Mouse (Mus musculus) MEL (cell line): ENCODE results near the gene Vcp. TPM values are rescaled to one million over a fixed set of nuclear protein-coding genes. Genes with fewer than 3 reads are reported as not detected.

Experiments
- DNase-seq: peaks from one replicate; pipeline ENCODE4 v3.0.0; 2011; ENCODE audit warnings: low read depth, low spot score
- H3K27ac ChIP-seq: 2 replicates; pipeline ENCODE4 v1.5.1; 2012; ENCODE audit warnings: low read depth, mild to moderate bottlenecking, control low read depth, low read length, moderate library complexity; ENCODE audit not compliant: control insufficient read depth
- H3K27me3 ChIP-seq, 2 experiments: fragments of 150-350 bp in 1 of 2; sonication (generic) in 1 of 2; 2 replicates each; pipeline ENCODE4 v1.6.1; 2012; ENCODE audit warnings: low read length in 2 of 2, mild to moderate bottlenecking in 2 of 2, improper control_type of control experiment in 1 of 2, moderate library complexity in 1 of 2; ENCODE audit not compliant: insufficient read depth in 2 of 2, control insufficient read depth in 1 of 2
- H3K36me3 ChIP-seq, 2 experiments: 2 replicates each; pipeline ENCODE4 v1.6.1; 2012 to 2014; ENCODE audit warnings: low read length in 2 of 2, improper control_type of control experiment in 1 of 2, inconsistent platforms in 1 of 2, mild to moderate bottlenecking in 1 of 2; ENCODE audit not compliant: insufficient read depth in 2 of 2, control insufficient read depth in 1 of 2
- H3K4me1 ChIP-seq, 2 experiments: fragments of 150-350 bp in 1 of 2; sonication (generic) in 1 of 2; 2 replicates each; pipeline ENCODE4 v1.6.1; 2012; ENCODE audit warnings: low read length in 2 of 2, improper control_type of control experiment in 1 of 2, mild to moderate bottlenecking in 1 of 2; ENCODE audit not compliant: insufficient read depth in 2 of 2, control insufficient read depth in 1 of 2
- H3K4me3 ChIP-seq, 2 experiments: fragments of 150-350 bp in 1 of 2; sonication (generic) in 1 of 2; 2 replicates each; pipeline ENCODE4 v1.5.1; 2012; ENCODE audit warnings: low read depth in 2 of 2, low read length in 2 of 2, mild to moderate bottlenecking in 2 of 2, moderate library complexity in 2 of 2, control low read depth in 1 of 2, improper control_type of control experiment in 1 of 2; ENCODE audit not compliant: control insufficient read depth in 1 of 2, insufficient read depth in 1 of 2
- H3K79me2 ChIP-seq: 2 replicates; pipeline ENCODE4 v1.6.1; 2012; ENCODE audit warnings: mild to moderate bottlenecking, low read length, moderate library complexity; ENCODE audit not compliant: control insufficient read depth, poor library complexity, insufficient read depth
- H3K9ac ChIP-seq: 2 replicates; pipeline ENCODE4 v1.6.1; 2012; ENCODE audit warnings: low read depth, mild to moderate bottlenecking, control low read depth, low read length, moderate library complexity; ENCODE audit not compliant: control insufficient read depth, poor library complexity, severe bottlenecking
- H3K9me3 ChIP-seq: fragments of 150-350 bp; sonication (generic); replicated peaks from 2 replicates; pipeline ENCODE4 v1.6.1; 2012; ENCODE audit warnings: mild to moderate bottlenecking, low read length, improper control_type of control experiment, moderate library complexity; ENCODE audit not compliant: insufficient read depth
- BHLHE40 ChIP-seq: IDR thresholded peaks from 2 replicates; pipeline ENCODE4 v1.6.1; 2012; ENCODE audit warnings: low read depth, mild to moderate bottlenecking, inconsistent platforms, low read length, improper control_type of control experiment, borderline replicate concordance
- CHD1 ChIP-seq: IDR thresholded peaks from 2 replicates; pipeline ENCODE4 v1.6.1; 2012; ENCODE audit warnings: low read depth, mild to moderate bottlenecking, inconsistent platforms, low read length, improper control_type of control experiment
- CTCF ChIP-seq, 3 experiments: IDR thresholded peaks in 2 of 3; conservative IDR thresholded peaks in 1 of 3; 2 replicates each; pipeline ENCODE4 v1.5.1; 2011 to 2012; ENCODE audit warnings: low read length in 3 of 3, low read depth in 2 of 3, mild to moderate bottlenecking in 2 of 3, improper control_type of control experiment in 1 of 3, inconsistent platforms in 1 of 3, mixed read lengths in 1 of 3, moderate library complexity in 1 of 3; ENCODE audit not compliant: control insufficient read depth in 1 of 3, insufficient read depth in 1 of 3, poor library complexity in 1 of 3, severe bottlenecking in 1 of 3
- ELF1 ChIP-seq: IDR thresholded peaks from 2 replicates; pipeline ENCODE4 v1.6.1; 2014; ENCODE audit warnings: low read depth, mild to moderate bottlenecking, inconsistent platforms, low read length, improper control_type of control experiment, moderate library complexity
- ETS1 ChIP-seq: IDR thresholded peaks from 2 replicates; pipeline ENCODE4 v1.6.1; 2012; ENCODE audit warnings: low read depth, mild to moderate bottlenecking, inconsistent platforms, low read length, improper control_type of control experiment, moderate library complexity
- GATA1 ChIP-seq: IDR thresholded peaks from 2 replicates; pipeline ENCODE4 v1.6.1; 2011; ENCODE audit warnings: low read depth, low read length, improper control_type of control experiment
- HCFC1 ChIP-seq: IDR thresholded peaks from 2 replicates; pipeline ENCODE4 v1.6.1; 2012; ENCODE audit warnings: low read depth, mild to moderate bottlenecking, inconsistent platforms, low read length, improper control_type of control experiment, moderate library complexity
- JUND ChIP-seq: IDR thresholded peaks from 2 replicates; pipeline ENCODE4 v1.6.1; 2011; ENCODE audit warnings: low read depth, mild to moderate bottlenecking, improper control_type of control experiment, low read length
- MAFK ChIP-seq: IDR thresholded peaks from 2 replicates; pipeline ENCODE4 v1.6.1; 2011; ENCODE audit warnings: low read depth, mild to moderate bottlenecking, low read length, improper control_type of control experiment, borderline replicate concordance
- MAZ ChIP-seq: IDR thresholded peaks from 2 replicates; pipeline ENCODE4 v1.6.1; 2012; ENCODE audit warnings: low read depth, mild to moderate bottlenecking, inconsistent platforms, low read length, improper control_type of control experiment
- MEF2A ChIP-seq: IDR thresholded peaks from 2 replicates; pipeline ENCODE4 v1.6.1; 2014; ENCODE audit warnings: low read depth, mild to moderate bottlenecking, inconsistent platforms, low read length, improper control_type of control experiment; ENCODE audit not compliant: poor library complexity, insufficient replicate concordance, severe bottlenecking; ENCODE audit errors: extremely low read depth
- MXI1 ChIP-seq: IDR thresholded peaks from 2 replicates; pipeline ENCODE4 v1.6.1; 2011; ENCODE audit warnings: mild to moderate bottlenecking, low read depth, low read length, improper control_type of control experiment
- NELFE ChIP-seq: IDR thresholded peaks from 2 replicates; pipeline ENCODE4 v1.6.1; 2011; ENCODE audit warnings: low read depth, low read length, improper control_type of control experiment
- NRF1 ChIP-seq: IDR thresholded peaks from 2 replicates; pipeline ENCODE4 v1.6.1; 2014; ENCODE audit warnings: low read depth, mild to moderate bottlenecking, inconsistent platforms, low read length, improper control_type of control experiment, moderate library complexity; ENCODE audit not compliant: poor library complexity, insufficient read depth, severe bottlenecking
- POLR2A ChIP-seq, 2 experiments: IDR thresholded peaks; 2 replicates each; pipeline ENCODE4 v1.6.1; 2011 to 2012; ENCODE audit warnings: low read length in 2 of 2, mild to moderate bottlenecking in 2 of 2, control low read depth in 1 of 2, improper control_type of control experiment in 1 of 2, low read depth in 1 of 2, moderate library complexity in 1 of 2; ENCODE audit not compliant: control insufficient read depth in 1 of 2, insufficient read depth in 1 of 2, poor library complexity in 1 of 2
- SIN3A ChIP-seq: IDR thresholded peaks from 2 replicates; pipeline ENCODE4 v1.6.1; 2012; ENCODE audit warnings: low read length, improper control_type of control experiment, inconsistent platforms
- TAL1 ChIP-seq: IDR thresholded peaks from 2 replicates; pipeline ENCODE4 v1.6.1; 2012; ENCODE audit warnings: mild to moderate bottlenecking, inconsistent platforms, low read length, moderate library complexity, mixed read lengths
- TBP ChIP-seq: IDR thresholded peaks from 2 replicates; pipeline ENCODE4 v1.8.0; 2011; ENCODE audit warnings: low read depth, low read length, improper control_type of control experiment
- UBTF ChIP-seq: IDR thresholded peaks from 2 replicates; pipeline ENCODE4 v1.6.1; 2012; ENCODE audit warnings: low read depth, mild to moderate bottlenecking, inconsistent platforms, low read length, improper control_type of control experiment, moderate library complexity, borderline replicate concordance; ENCODE audit not compliant: insufficient read depth
- ZC3H11A ChIP-seq: IDR thresholded peaks from 2 replicates; pipeline ENCODE4 v1.6.1; 2012; ENCODE audit warnings: low read depth, mild to moderate bottlenecking, inconsistent platforms, low read length, improper control_type of control experiment
- polyA plus RNA-seq, 2 experiments: library from polyadenylated mRNA; stranded (reverse) in 1 of 2; unstranded in 1 of 2; fragments of >175 nt in 1 of 2; fragments of >200 nt in 1 of 2; gene quantifications; 2 replicates each; pipeline versions ENCODE4 v1.2.1 to v1.2.4; 2012; ENCODE audit warnings: low replicate concordance in 2 of 2, low read depth in 1 of 2; ENCODE audit not compliant: insufficient read length in 2 of 2, insufficient read depth in 1 of 2, missing spikeins in 1 of 2
- total RNA-seq: library from RNA; depleted of rRNA; stranded (reverse); fragments of 300-350 nt; gene quantifications from 2 replicates; pipeline ENCODE4 v1.2.3, GENCODE M21; 2012

Vcp gene
- total and polyA plus RNA-seq, 3 experiments: 264 to 792 (median 420) TPM

- TF ChIP-seq TBP: no peak
- TF ChIP-seq MAFK: no peak
- no peak for TF ChIP-seq TAL1
- TF ChIP-seq, all 39 proteins: peak for 12
Observed at GRCm38 (mm10) chr4:43045659-43046302, 45.5 kb upstream of the Vcp start, which contains the start of gene Fam214b (continued).

GRCm38 (mm10) chr4:43045285-43045658, 45.0 kb upstream of the Vcp start:
- Histone ChIP-seq H3K4me3 (peak overlapping the region; percentile 53 to 80), H3K27ac (peak overlapping the region; percentile 34), H3K36me3 (peaks cover 0 to 17% of the 10 kb centered on the region in 2 experiments; a peak in 2 of 4 replicates)
- TF ChIP-seq MAZ (0 out of 2 replicates have a peak, but pooled peaks have one; percentile 6), ZC3H11A (no peak)
- TF ChIP-seq, all 39 proteins: peak for 1
- no peak for DNase-seq
- no peaks in the 10 kb centered on the region for H3K27me3 ChIP-seq
- H3K79me2 ChIP-seq: no peaks in the 10 kb centered on the region
- H3K9ac ChIP-seq: peak overlapping the region; percentile 44
- no peaks in the 10 kb centered on the region for H3K9me3 ChIP-seq
- H3K4me1 ChIP-seq: peaks cover 10 to 33% of the 10 kb centered on the region in 2 experiments

- Histone ChIP-seq H3K36me3 (peaks cover 0 to 17% of the 10 kb centered on the region in 2 experiments; a peak in 2 of 4 replicates), H3K4me3 (peak overlapping the region; percentile 53 to 80), H3K9me3 (no peaks in the 10 kb centered on the region), H3K79me2 (no peaks in the 10 kb centered on the region), H3K27me3 (no peaks in the 10 kb centered on the region), H3K4me1 (peaks cover 10 to 33% of the 10 kb centered on the region in 2 experiments), H3K9ac (peak overlapping the region; percentile 44), H3K27ac (peak overlapping the region; percentile 34)
- peak; percentile 84 for DNase-seq
- TF ChIP-seq NRF1: no peak
- no peak for TF ChIP-seq JUND
- no peak for TF ChIP-seq BHLHE40
- no peak for TF ChIP-seq NELFE
- 0 out of 2 replicates have a peak, but pooled peaks have one; percentile 65 for TF ChIP-seq ELF1
- 0 out of 2 replicates have a peak, but pooled peaks have one; percentile 42 for TF ChIP-seq ETS1
- TF ChIP-seq CTCF (IDR thresholded peaks at IDR 0.05 in 2 of 3, conservative IDR thresholded peaks at IDR 0.05 in 1 of 3; ENCODE audit: control insufficient read depth in 1 of 3, insufficient read depth in 1 of 3, low read depth in 2 of 3, low read length in 3 of 3, poor library complexity in 1 of 3, severe bottlenecking in 1 of 3): no peak
- TF ChIP-seq GATA1: 0 out of 2 replicates have a peak, but pooled peaks have one; percentile 16
- no peak for TF ChIP-seq MEF2A
- TF ChIP-seq MXI1: peak; percentile 26; the same call in 1 of the 2 replicates
- TF ChIP-seq SIN3A: peak; percentile 51; the same call in 1 of the 2 replicates
- 0 out of 4 replicates have a peak, but pooled peaks of 1 of the 2 experiments have one; percentile 24 for TF ChIP-seq POLR2A (IDR thresholded peaks at IDR 0.05; ENCODE audit: control insufficient read depth in 1 of 2, insufficient read depth in 1 of 2, low read depth in 1 of 2, low read length in 2 of 2, poor library complexity in 1 of 2)
- peak; percentile 62 for TF ChIP-seq HCFC1
- no peak for TF ChIP-seq UBTF
- TF ChIP-seq CHD1: no peak
Observed at GRCm38 (mm10) chr4:43044673-43045072, 44.4 kb upstream of the Vcp start.
